Mouse (Mus musculus): ENCODE measurements at regions not wholly inside any gene's neighbourhood (a gene's known extent, or its start where the extent isn't known, plus 50 kb on each side); places are given as distances from the start of the nearest gene placed in this dataset.

DNA sequence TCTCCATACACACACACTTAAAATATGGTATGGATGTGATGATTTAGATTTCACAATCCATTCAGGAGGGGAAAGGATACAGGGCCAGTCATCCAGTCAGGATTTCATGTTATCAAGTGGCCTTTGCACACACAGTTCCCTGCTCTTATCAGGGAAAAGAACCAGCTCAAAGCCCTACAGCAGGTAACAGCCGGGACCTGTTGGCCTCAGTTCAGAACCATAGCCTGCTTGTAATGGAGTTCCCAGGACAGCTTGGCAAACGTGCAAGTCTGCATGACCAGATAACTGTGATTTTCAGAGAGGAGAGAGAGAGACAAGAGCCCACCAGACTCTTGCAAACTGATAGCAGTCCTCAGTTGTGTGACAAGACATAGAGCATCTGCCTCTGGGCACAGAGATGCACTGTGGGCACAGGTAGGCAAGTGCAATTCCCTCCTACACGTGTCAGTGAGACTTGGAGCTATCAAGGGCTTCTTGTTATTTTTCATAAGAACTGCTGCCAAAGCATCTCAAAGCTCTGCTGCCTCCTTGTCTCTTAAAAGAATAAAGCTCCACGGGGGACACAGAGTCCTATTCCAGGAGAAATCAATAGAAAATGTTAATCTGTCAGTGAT is 74.9 kb upstream of the Peli1 start:
- Histone ChIP-seq H3K27ac (ENCODE audit: control insufficient read depth, insufficient read depth, low read depth, low read length) (no peak overlapping the region), H3K4me1 (ENCODE audit: control insufficient read depth, insufficient read depth, low read length) (no peaks in the 10 kb centered on the region), H3K27me3 (ENCODE audit: control insufficient read depth, insufficient read depth, low read length) (no peaks in the 10 kb centered on the region), H3K4me3 (ENCODE audit: control insufficient read depth, low read depth, low read length) (no peak overlapping the region), H3K36me3 (ENCODE audit: control insufficient read depth, insufficient read depth, low read length) (no peaks in the 10 kb centered on the region)
- no peak for TF ChIP-seq POLR2A (IDR thresholded peaks at IDR 0.05; ENCODE audit: control insufficient read depth, low read depth, low read length)
- no peak for TF ChIP-seq CTCF (IDR thresholded peaks at IDR 0.05; ENCODE audit: control insufficient read depth, insufficient read depth, insufficient replicate concordance, low read depth, low read length)

GRCm38 (mm10) chr11:21016791-21017329 is 74.2 kb upstream of the Peli1 start:
- Histone ChIP-seq H3K4me1 (ENCODE audit: control insufficient read depth, insufficient read depth, low read length) (no peaks in the 10 kb centered on the region), H3K27me3 (ENCODE audit: control insufficient read depth, insufficient read depth, low read length) (no peaks in the 10 kb centered on the region), H3K4me3 (ENCODE audit: control insufficient read depth, low read depth, low read length) (no peak overlapping the region), H3K27ac (ENCODE audit: control insufficient read depth, insufficient read depth, low read depth, low read length) (no peak overlapping the region), H3K36me3 (ENCODE audit: control insufficient read depth, insufficient read depth, low read length) (no peaks in the 10 kb centered on the region)
- TF ChIP-seq CTCF (IDR thresholded peaks at IDR 0.05; ENCODE audit: control insufficient read depth, insufficient read depth, insufficient replicate concordance, low read depth, low read length) (no peak), POLR2A (IDR thresholded peaks at IDR 0.05; ENCODE audit: control insufficient read depth, low read depth, low read length) (no peak)

DNA sequence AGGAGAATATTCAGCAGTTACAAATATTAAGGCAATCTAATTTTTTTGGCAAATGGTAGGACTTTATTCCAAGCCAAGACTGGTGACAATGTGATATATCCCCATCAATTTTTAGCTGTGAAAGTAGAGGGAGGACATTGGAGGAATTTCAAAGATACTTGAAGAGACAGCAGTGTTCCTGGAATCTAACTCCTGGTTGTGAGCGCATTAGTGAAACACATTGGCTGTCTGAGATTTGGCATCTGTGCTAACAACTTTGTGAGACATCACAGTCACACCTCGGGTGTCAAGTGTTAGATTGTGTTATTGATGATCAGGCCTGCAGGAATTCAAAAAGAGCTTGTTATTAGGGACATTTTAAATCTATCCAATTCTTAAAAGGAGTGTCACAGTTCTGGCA is 71.3 kb upstream of the Peli1 start:
- H3K27me3 ChIP-seq (ENCODE audit: control insufficient read depth, insufficient read depth, low read length) = no peaks in the 10 kb centered on the region
- H3K4me3 ChIP-seq (ENCODE audit: control insufficient read depth, low read depth, low read length) = no peak overlapping the region
- no peak overlapping the region for H3K27ac ChIP-seq (ENCODE audit: control insufficient read depth, insufficient read depth, low read depth, low read length)
- H3K4me1 ChIP-seq (ENCODE audit: control insufficient read depth, insufficient read depth, low read length) = no peaks in the 10 kb centered on the region
- H3K36me3 ChIP-seq (ENCODE audit: control insufficient read depth, insufficient read depth, low read length) = no peaks in the 10 kb centered on the region
- TF ChIP-seq CTCF (IDR thresholded peaks at IDR 0.05; ENCODE audit: control insufficient read depth, insufficient read depth, insufficient replicate concordance, low read depth, low read length) (no peak), POLR2A (IDR thresholded peaks at IDR 0.05; ENCODE audit: control insufficient read depth, low read depth, low read length) (no peak)

DNA sequence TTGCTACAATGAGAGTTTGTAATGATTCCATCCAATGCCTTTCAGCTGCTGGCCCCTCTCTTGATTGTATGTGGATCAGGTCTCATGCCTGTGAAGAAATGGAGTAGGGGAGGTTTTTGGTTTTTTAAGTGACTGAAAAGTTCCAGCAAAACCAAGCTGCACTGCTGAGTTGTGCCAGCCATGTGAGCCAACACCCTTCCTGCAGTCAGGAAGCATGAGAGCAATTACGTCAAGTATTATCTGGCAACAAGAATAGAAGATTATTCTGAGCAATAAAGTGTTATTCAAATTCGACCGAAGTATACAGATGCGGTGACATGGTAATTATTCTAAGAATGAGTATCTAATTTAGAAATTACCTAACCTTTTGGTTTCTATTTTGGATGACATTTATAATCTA is 67.0 kb upstream of the Peli1 start:
- H3K36me3 ChIP-seq (ENCODE audit: control insufficient read depth, insufficient read depth, low read length) = no peaks in the 10 kb centered on the region
- H3K27ac ChIP-seq (ENCODE audit: control insufficient read depth, insufficient read depth, low read depth, low read length) = no peak overlapping the region
- no peaks in the 10 kb centered on the region for H3K27me3 ChIP-seq (ENCODE audit: control insufficient read depth, insufficient read depth, low read length)
- H3K4me1 ChIP-seq (ENCODE audit: control insufficient read depth, insufficient read depth, low read length) = no peaks in the 10 kb centered on the region
- TF ChIP-seq CTCF (IDR thresholded peaks at IDR 0.05; ENCODE audit: control insufficient read depth, insufficient read depth, insufficient replicate concordance, low read depth, low read length) (no peak), POLR2A (IDR thresholded peaks at IDR 0.05; ENCODE audit: control insufficient read depth, low read depth, low read length) (no peak)
- no peak overlapping the region for H3K4me3 ChIP-seq (ENCODE audit: control insufficient read depth, low read depth, low read length)

- TF ChIP-seq CTCF (IDR thresholded peaks at IDR 0.05; ENCODE audit: control insufficient read depth, insufficient read depth, insufficient replicate concordance, low read depth, low read length) (no peak), POLR2A (IDR thresholded peaks at IDR 0.05; ENCODE audit: control insufficient read depth, low read depth, low read length) (no peak)
- no peaks in the 10 kb centered on the region for H3K36me3 ChIP-seq (ENCODE audit: control insufficient read depth, insufficient read depth, low read length)
Observed at GRCm38 (mm10) chr11:21024521-21024920, 66.6 kb upstream of the Peli1 start.

DNA sequence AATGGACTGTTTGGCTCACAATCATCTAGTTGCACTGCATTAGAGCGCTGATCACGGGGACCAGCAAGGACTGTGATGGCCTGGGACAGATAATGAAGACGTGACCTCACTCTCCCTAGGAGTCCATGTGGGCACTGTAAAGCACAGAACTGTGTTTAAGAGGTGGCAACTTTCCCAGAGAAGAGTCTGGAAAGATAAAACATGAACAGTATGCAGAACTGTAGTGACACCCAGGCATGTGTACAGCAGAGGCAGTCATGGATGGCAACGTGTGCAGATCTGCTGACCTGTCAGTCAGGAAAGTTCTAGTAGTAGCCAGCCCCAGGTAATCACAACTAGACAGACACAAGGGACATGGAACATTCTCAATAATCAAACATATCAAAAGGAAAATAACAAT is 63.8 kb upstream of the Peli1 start:
- Histone ChIP-seq H3K36me3 (ENCODE audit: control insufficient read depth, insufficient read depth, low read length) (no peaks in the 10 kb centered on the region), H3K27ac (ENCODE audit: control insufficient read depth, insufficient read depth, low read depth, low read length) (no peak overlapping the region), H3K27me3 (ENCODE audit: control insufficient read depth, insufficient read depth, low read length) (no peaks in the 10 kb centered on the region), H3K4me1 (ENCODE audit: control insufficient read depth, insufficient read depth, low read length) (no peaks in the 10 kb centered on the region), H3K4me3 (ENCODE audit: control insufficient read depth, low read depth, low read length) (no peak overlapping the region)
- no peak for TF ChIP-seq POLR2A (IDR thresholded peaks at IDR 0.05; ENCODE audit: control insufficient read depth, low read depth, low read length)
- TF ChIP-seq CTCF (IDR thresholded peaks at IDR 0.05; ENCODE audit: control insufficient read depth, insufficient read depth, insufficient replicate concordance, low read depth, low read length) = no peak

More at GRCm38 (mm10) chr11:21024521-21024920, 66.6 kb upstream of the Peli1 start:
- H3K27me3 ChIP-seq (ENCODE audit: control insufficient read depth, insufficient read depth, low read length) = no peaks in the 10 kb centered on the region
- no peaks in the 10 kb centered on the region for H3K4me1 ChIP-seq (ENCODE audit: control insufficient read depth, insufficient read depth, low read length)
- H3K27ac ChIP-seq (ENCODE audit: control insufficient read depth, insufficient read depth, low read depth, low read length) = no peak overlapping the region
- no peak overlapping the region for H3K4me3 ChIP-seq (ENCODE audit: control insufficient read depth, low read depth, low read length)

- H3K4me1 ChIP-seq (ENCODE audit: control insufficient read depth, insufficient read depth, low read length) = peaks cover 15% of the 10 kb centered on the region
- no peaks in the 10 kb centered on the region for H3K27me3 ChIP-seq (ENCODE audit: control insufficient read depth, insufficient read depth, low read length)
- no peak overlapping the region for H3K27ac ChIP-seq (ENCODE audit: control insufficient read depth, insufficient read depth, low read depth, low read length)
- TF ChIP-seq CTCF (IDR thresholded peaks at IDR 0.05; ENCODE audit: control insufficient read depth, insufficient read depth, insufficient replicate concordance, low read depth, low read length) = no peak
- TF ChIP-seq POLR2A (IDR thresholded peaks at IDR 0.05; ENCODE audit: control insufficient read depth, low read depth, low read length) = no peak
- no peaks in the 10 kb centered on the region for H3K36me3 ChIP-seq (ENCODE audit: control insufficient read depth, insufficient read depth, low read length)
- no peak overlapping the region for H3K4me3 ChIP-seq (ENCODE audit: control insufficient read depth, low read depth, low read length)
Observed at GRCm38 (mm10) chr11:21030362-21030761, 60.7 kb upstream of the Peli1 start.

Data from testis, adult 2 months (tissue).